ENCODE assay signal across 8 mouse cellular contexts in the genomic region with DNA sequence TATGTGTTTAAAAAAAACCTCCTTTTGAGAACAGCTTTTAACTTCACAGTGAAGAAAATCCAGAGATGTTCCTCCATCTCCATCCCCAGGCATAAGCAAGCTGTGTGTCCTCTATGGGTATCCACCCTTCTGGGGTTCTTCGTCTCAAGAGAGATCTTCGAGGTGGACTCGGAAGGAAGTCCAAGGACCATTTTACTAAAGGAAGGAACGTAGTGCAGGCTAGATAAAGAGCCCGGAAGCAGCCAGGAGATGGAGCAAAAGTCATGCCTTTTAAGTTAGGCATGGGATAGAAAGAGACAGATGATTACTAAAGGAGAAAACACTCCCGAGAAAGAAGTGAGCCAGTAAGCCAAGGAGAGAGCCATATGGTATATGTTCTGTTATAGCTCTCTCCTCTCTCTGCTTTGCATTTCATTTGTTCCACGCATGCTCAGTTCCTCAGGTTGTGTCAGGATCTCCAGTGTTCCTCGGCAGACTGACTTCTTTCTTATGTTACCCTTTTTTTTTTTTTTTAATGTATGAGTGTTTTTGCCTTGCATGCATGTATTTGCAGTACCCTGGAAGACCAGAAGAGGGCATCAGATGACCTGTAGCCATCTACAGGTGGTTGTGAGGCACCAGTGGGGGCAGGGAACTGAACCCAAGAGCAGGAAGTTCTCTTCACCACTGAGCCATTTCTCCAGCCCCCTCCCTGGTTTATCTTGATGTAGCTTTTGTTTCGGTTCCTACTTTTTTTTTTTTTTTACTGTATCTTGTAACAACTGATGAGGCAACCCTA. TPM values are rescaled to one million over a fixed set of nuclear protein-coding genes. Genes with fewer than 3 reads are reported as not detected.
DNase-seq lines count a peak whose midpoint lies in the region; ATAC-seq and TF ChIP-seq lines count a peak whose summit lies in the region.

No protein-coding gene starts in this region.

- H3K4me3 ChIP-seq in forebrain, embryonic 16.5 days (replicated peaks; ENCODE audit: low read length), result no peak overlapping the region
- no peak overlapping the region for H3K4me3 ChIP-seq in forebrain, embryonic 13.5 days
- no peak overlapping the region for H3K4me3 ChIP-seq in macrophage (ENCODE audit: inconsistent target)
- H3K4me3 ChIP-seq in testis, adult 2 months (ENCODE audit: control insufficient read depth, low read depth, low read length), result no peak overlapping the region

- H3K9me3 ChIP-seq in forebrain, embryonic 16.5 days (ENCODE audit: control insufficient read depth, low read length), result no peaks in the 10 kb centered on the region
- no peaks in the 10 kb centered on the region for H3K9me3 ChIP-seq in forebrain, embryonic 13.5 days (replicated peaks)

- H3K36me3 ChIP-seq in forebrain, embryonic 16.5 days (ENCODE audit: control insufficient read depth, insufficient read depth), result no peaks in the 10 kb centered on the region
- H3K36me3 ChIP-seq in forebrain, embryonic 13.5 days (ENCODE audit: poor library complexity, severe bottlenecking), result no peaks in the 10 kb centered on the region
- no peaks in the 10 kb centered on the region for H3K36me3 ChIP-seq in macrophage (ENCODE audit: inconsistent target)
- H3K36me3 ChIP-seq in testis, adult 2 months (ENCODE audit: control insufficient read depth, insufficient read depth, low read length), result no peaks in the 10 kb centered on the region

- H3K9ac ChIP-seq in forebrain, embryonic 16.5 days (replicated peaks; ENCODE audit: low read depth, low read length), result no peak overlapping the region
- no peak overlapping the region for H3K9ac ChIP-seq in forebrain, embryonic 13.5 days

- TF ChIP-seq CTCF in testis, adult 2 months (IDR thresholded peaks at IDR 0.05; ENCODE audit: control insufficient read depth, insufficient read depth, insufficient replicate concordance, low read depth, low read length), result peak; percentile 54; the same call in 1 of the 2 replicates

- peak; percentile 69 to 76 for DNase-seq in CD8-positive naive resting alpha-beta T cell, adult 2 months (ENCODE audit: low read depth in 2 of 2, low spot score in 2 of 2)
- DNase-seq in c-Kit-negative CD71-positive TER-119-positive erythroid progenitor cells, embryonic 14.5 days (ENCODE audit: low read depth, low spot score), result peak; percentile 60
- DNase-seq in heart, adult 8-10 months (ENCODE audit: low spot score), result peak; percentile 53
- peak; percentile 30 to 46 for DNase-seq in layer of hippocampus, adult 8-10 months (ENCODE audit: low spot score in 2 of 2)

- WGBS in forebrain, embryonic 16.5 days, result 75% methylated on average over 9 of the region's 9 CpGs
- 73% methylated on average over 9 of the region's 9 CpGs for WGBS in forebrain, embryonic 13.5 days
- WGBS in macrophage (ENCODE audit: missing documents), result 13% methylated on average over 9 of the region's 9 CpGs

- H3K79me2 ChIP-seq in macrophage (ENCODE audit: inconsistent target), result no peaks in the 10 kb centered on the region

- no peak for TF ChIP-seq POLR2A in testis, adult 2 months (IDR thresholded peaks at IDR 0.05; ENCODE audit: control insufficient read depth, low read depth, low read length)

- no peak overlapping the region for H3K4me2 ChIP-seq in forebrain, embryonic 16.5 days (ENCODE audit: low read length)
- H3K4me2 ChIP-seq in forebrain, embryonic 13.5 days, result no peak overlapping the region

- no peaks in the 10 kb centered on the region for H3K27me3 ChIP-seq in forebrain, embryonic 16.5 days (replicated peaks; ENCODE audit: control insufficient read depth, insufficient read depth, low read length)
- H3K27me3 ChIP-seq in forebrain, embryonic 13.5 days, result 0 out of 2 replicates have a peak, but pooled peaks cover 4% of the 10 kb centered on the region
- no peaks in the 10 kb centered on the region for H3K27me3 ChIP-seq in testis, adult 2 months (ENCODE audit: control insufficient read depth, insufficient read depth, low read length)

- H3K4me1 ChIP-seq in forebrain, embryonic 16.5 days (replicated peaks; ENCODE audit: control insufficient read depth, insufficient read depth, low read length), result 0 out of 2 replicates have a peak, but pooled peaks cover 2% of the 10 kb centered on the region
- H3K4me1 ChIP-seq in forebrain, embryonic 13.5 days, result no peaks in the 10 kb centered on the region
- no peaks in the 10 kb centered on the region; the same call in 1 of the 2 replicates for H3K4me1 ChIP-seq in testis, adult 2 months (ENCODE audit: control insufficient read depth, insufficient read depth, low read length)

- ATAC-seq in forebrain, embryonic 16.5 days, result peak; percentile 54; the same call in 1 of the 2 replicates
- ATAC-seq in forebrain, embryonic 13.5 days, result no peak; the same call in 1 of the 2 replicates

- H3K27ac ChIP-seq in forebrain, embryonic 16.5 days (ENCODE audit: low read length), result no peak overlapping the region
- no peak overlapping the region for H3K27ac ChIP-seq in forebrain, embryonic 13.5 days
- H3K27ac ChIP-seq in macrophage, result peak overlapping the region; percentile 58
- H3K27ac ChIP-seq in testis, adult 2 months (ENCODE audit: control insufficient read depth, insufficient read depth, low read depth, low read length), result no peak overlapping the region

RNA-seq across cellular contexts. Expression of gene Cfap54, which starts 11.1 kb away (rescaled TPM):
- polyA plus RNA-seq in forebrain, embryonic 16.5 days (2015; fragmentation: Nextera tagmentation; extraction: Ambion mirVana), result 2.2 and 2.3 TPM in 2 replicates
- 1.6 and 2.3 TPM in 2 replicates for polyA plus RNA-seq in forebrain, embryonic 13.5 days (2015; fragmentation: Nextera tagmentation; extraction: Ambion mirVana)
- total RNA-seq in heart, adult 8-10 months (2022), result under 1 TPM; 0.52 to 1.00 (median 0.70) TPM
- total RNA-seq in layer of hippocampus, adult 8-10 months (2022), result 10 to 100 TPM; 15.7 to 23.5 (median 20.8) TPM
- total RNA-seq in macrophage (2018; cell fraction: chromatin; rRNA removed), result 1 to 10 TPM in 14 of 26 experiments, under 1 TPM in 9, not detected in 3; 0.11 to 4.7 (median 1.4) TPM
- under 1 TPM in 14 of 26 experiments, not detected in 12; 0.03 to 0.66 (median 0.06) TPM for total RNA-seq in macrophage (2018; cell fraction: cytosol; rRNA removed)
- 1 to 10 TPM in 3 of 26 experiments, under 1 TPM in 19, not detected in 4; 0.06 to 1.3 (median 0.58) TPM for total RNA-seq in macrophage (2018; cell fraction: nucleus; rRNA removed)
- not detected in 3 replicates for polyA plus RNA-seq in macrophage (2018)
- 12.7 and 14.2 TPM in 2 replicates for polyA plus RNA-seq in testis, adult 2 months (2012; rRNA removed)
